Mouse (Mus musculus) MEL (cell line): ENCODE results near the gene Lag3. TPM values are rescaled to one million over a fixed set of nuclear protein-coding genes. Genes with fewer than 3 reads are reported as not detected.
A peak's percentile ranks its signal among the peaks of the same experiment; 100 is the strongest.

Source experiments
- DNase-seq: peaks from one replicate; pipeline ENCODE4 v3.0.0; 2011; ENCODE audit warnings: low read depth, low spot score
- H3K27ac ChIP-seq: 2 replicates; pipeline ENCODE4 v1.5.1; 2012; ENCODE audit warnings: low read depth, mild to moderate bottlenecking, control low read depth, low read length, moderate library complexity; ENCODE audit not compliant: control insufficient read depth
- H3K27me3 ChIP-seq, 2 experiments: fragments of 150-350 bp in 1 of 2; sonication (generic) in 1 of 2; 2 replicates each; pipeline ENCODE4 v1.6.1; 2012; ENCODE audit warnings: low read length in 2 of 2, mild to moderate bottlenecking in 2 of 2, improper control_type of control experiment in 1 of 2, moderate library complexity in 1 of 2; ENCODE audit not compliant: insufficient read depth in 2 of 2, control insufficient read depth in 1 of 2
- H3K36me3 ChIP-seq, 2 experiments: 2 replicates each; pipeline ENCODE4 v1.6.1; 2012 to 2014; ENCODE audit warnings: low read length in 2 of 2, improper control_type of control experiment in 1 of 2, inconsistent platforms in 1 of 2, mild to moderate bottlenecking in 1 of 2; ENCODE audit not compliant: insufficient read depth in 2 of 2, control insufficient read depth in 1 of 2
- H3K4me1 ChIP-seq, 2 experiments: fragments of 150-350 bp in 1 of 2; sonication (generic) in 1 of 2; 2 replicates each; pipeline ENCODE4 v1.6.1; 2012; ENCODE audit warnings: low read length in 2 of 2, improper control_type of control experiment in 1 of 2, mild to moderate bottlenecking in 1 of 2; ENCODE audit not compliant: insufficient read depth in 2 of 2, control insufficient read depth in 1 of 2
- H3K4me3 ChIP-seq, 2 experiments: fragments of 150-350 bp in 1 of 2; sonication (generic) in 1 of 2; 2 replicates each; pipeline ENCODE4 v1.5.1; 2012; ENCODE audit warnings: low read depth in 2 of 2, low read length in 2 of 2, mild to moderate bottlenecking in 2 of 2, moderate library complexity in 2 of 2, control low read depth in 1 of 2, improper control_type of control experiment in 1 of 2; ENCODE audit not compliant: control insufficient read depth in 1 of 2, insufficient read depth in 1 of 2
- H3K79me2 ChIP-seq: 2 replicates; pipeline ENCODE4 v1.6.1; 2012; ENCODE audit warnings: mild to moderate bottlenecking, low read length, moderate library complexity; ENCODE audit not compliant: control insufficient read depth, poor library complexity, insufficient read depth
- H3K9ac ChIP-seq: 2 replicates; pipeline ENCODE4 v1.6.1; 2012; ENCODE audit warnings: low read depth, mild to moderate bottlenecking, control low read depth, low read length, moderate library complexity; ENCODE audit not compliant: control insufficient read depth, poor library complexity, severe bottlenecking
- H3K9me3 ChIP-seq: fragments of 150-350 bp; sonication (generic); replicated peaks from 2 replicates; pipeline ENCODE4 v1.6.1; 2012; ENCODE audit warnings: mild to moderate bottlenecking, low read length, improper control_type of control experiment, moderate library complexity; ENCODE audit not compliant: insufficient read depth
- BHLHE40 ChIP-seq: IDR thresholded peaks from 2 replicates; pipeline ENCODE4 v1.6.1; 2012; ENCODE audit warnings: low read depth, mild to moderate bottlenecking, inconsistent platforms, low read length, improper control_type of control experiment, borderline replicate concordance
- CHD1 ChIP-seq: IDR thresholded peaks from 2 replicates; pipeline ENCODE4 v1.6.1; 2012; ENCODE audit warnings: low read depth, mild to moderate bottlenecking, inconsistent platforms, low read length, improper control_type of control experiment
- CHD2 ChIP-seq: IDR thresholded peaks from 2 replicates; pipeline ENCODE4 v1.6.1; 2011; ENCODE audit warnings: low read length, improper control_type of control experiment
- ELF1 ChIP-seq: IDR thresholded peaks from 2 replicates; pipeline ENCODE4 v1.6.1; 2014; ENCODE audit warnings: low read depth, mild to moderate bottlenecking, inconsistent platforms, low read length, improper control_type of control experiment, moderate library complexity
- GABPA ChIP-seq: IDR thresholded peaks from 2 replicates; pipeline ENCODE4 v1.6.1; 2012; ENCODE audit warnings: low read depth, mild to moderate bottlenecking, inconsistent platforms, low read length, improper control_type of control experiment, moderate library complexity
- GATA1 ChIP-seq: IDR thresholded peaks from 2 replicates; pipeline ENCODE4 v1.6.1; 2011; ENCODE audit warnings: low read depth, low read length, improper control_type of control experiment
- HCFC1 ChIP-seq: IDR thresholded peaks from 2 replicates; pipeline ENCODE4 v1.6.1; 2012; ENCODE audit warnings: low read depth, mild to moderate bottlenecking, inconsistent platforms, low read length, improper control_type of control experiment, moderate library complexity
- MYB ChIP-seq: IDR thresholded peaks from 2 replicates; pipeline ENCODE4 v1.6.1; 2011; ENCODE audit warnings: mild to moderate bottlenecking, low read depth, low read length, improper control_type of control experiment
- POLR2AphosphoS2 ChIP-seq: IDR thresholded peaks from 2 replicates; pipeline ENCODE4 v1.6.1; 2011; ENCODE audit warnings: low read length, improper control_type of control experiment
- POLR2AphosphoS5 ChIP-seq: IDR thresholded peaks from 2 replicates; pipeline ENCODE4 v1.6.1; 2012; ENCODE audit warnings: low read depth, borderline replicate concordance, mild to moderate bottlenecking, inconsistent platforms, low read length, moderate library complexity, mixed read lengths
- RCOR1 ChIP-seq: IDR thresholded peaks from 2 replicates; pipeline ENCODE4 v1.6.1; 2012; ENCODE audit warnings: low read depth, mild to moderate bottlenecking, inconsistent platforms, low read length, improper control_type of control experiment
- SIN3A ChIP-seq: IDR thresholded peaks from 2 replicates; pipeline ENCODE4 v1.6.1; 2012; ENCODE audit warnings: low read length, improper control_type of control experiment, inconsistent platforms
- TAL1 ChIP-seq: IDR thresholded peaks from 2 replicates; pipeline ENCODE4 v1.6.1; 2012; ENCODE audit warnings: mild to moderate bottlenecking, inconsistent platforms, low read length, moderate library complexity, mixed read lengths
- TBP ChIP-seq: IDR thresholded peaks from 2 replicates; pipeline ENCODE4 v1.8.0; 2011; ENCODE audit warnings: low read depth, low read length, improper control_type of control experiment
- TCF12 ChIP-seq: IDR thresholded peaks from 2 replicates; pipeline ENCODE4 v1.6.1; 2014; ENCODE audit warnings: low read depth, mild to moderate bottlenecking, inconsistent platforms, low read length, improper control_type of control experiment, moderate library complexity
- UBTF ChIP-seq: IDR thresholded peaks from 2 replicates; pipeline ENCODE4 v1.6.1; 2012; ENCODE audit warnings: low read depth, mild to moderate bottlenecking, inconsistent platforms, low read length, improper control_type of control experiment, moderate library complexity, borderline replicate concordance; ENCODE audit not compliant: insufficient read depth
- USF2 ChIP-seq, 2 experiments: IDR thresholded peaks; 2 replicates each; pipeline ENCODE4 v1.6.1; 2011 to 2012; ENCODE audit warnings: improper control_type of control experiment in 2 of 2, low read length in 2 of 2, borderline replicate concordance in 1 of 2, inconsistent platforms in 1 of 2, low read depth in 1 of 2, mild to moderate bottlenecking in 1 of 2; ENCODE audit not compliant: insufficient read depth in 1 of 2
- ZC3H11A ChIP-seq: IDR thresholded peaks from 2 replicates; pipeline ENCODE4 v1.6.1; 2012; ENCODE audit warnings: low read depth, mild to moderate bottlenecking, inconsistent platforms, low read length, improper control_type of control experiment
- ZKSCAN1 ChIP-seq: IDR thresholded peaks from 2 replicates; pipeline ENCODE4 v1.6.1; 2012; ENCODE audit warnings: low read depth, mild to moderate bottlenecking, inconsistent platforms, low read length, improper control_type of control experiment, moderate library complexity
- ZMIZ1 ChIP-seq: IDR thresholded peaks from 2 replicates; pipeline ENCODE4 v1.6.1; 2012; ENCODE audit warnings: low read depth, mild to moderate bottlenecking, inconsistent platforms, low read length, improper control_type of control experiment, moderate library complexity
- polyA plus RNA-seq, 2 experiments: library from polyadenylated mRNA; stranded (reverse) in 1 of 2; unstranded in 1 of 2; fragments of >175 nt in 1 of 2; fragments of >200 nt in 1 of 2; gene quantifications; 2 replicates each; pipeline versions ENCODE4 v1.2.1 to v1.2.4; 2012; ENCODE audit warnings: low replicate concordance in 2 of 2, low read depth in 1 of 2; ENCODE audit not compliant: insufficient read length in 2 of 2, insufficient read depth in 1 of 2, missing spikeins in 1 of 2
- total RNA-seq: library from RNA; depleted of rRNA; stranded (reverse); fragments of 300-350 nt; gene quantifications from 2 replicates; pipeline ENCODE4 v1.2.3, GENCODE M21; 2012

Gene Lag3
- total and polyA plus RNA-seq, 3 experiments, result 0.35 to 1.3 TPM; not detected in 1

DNA sequence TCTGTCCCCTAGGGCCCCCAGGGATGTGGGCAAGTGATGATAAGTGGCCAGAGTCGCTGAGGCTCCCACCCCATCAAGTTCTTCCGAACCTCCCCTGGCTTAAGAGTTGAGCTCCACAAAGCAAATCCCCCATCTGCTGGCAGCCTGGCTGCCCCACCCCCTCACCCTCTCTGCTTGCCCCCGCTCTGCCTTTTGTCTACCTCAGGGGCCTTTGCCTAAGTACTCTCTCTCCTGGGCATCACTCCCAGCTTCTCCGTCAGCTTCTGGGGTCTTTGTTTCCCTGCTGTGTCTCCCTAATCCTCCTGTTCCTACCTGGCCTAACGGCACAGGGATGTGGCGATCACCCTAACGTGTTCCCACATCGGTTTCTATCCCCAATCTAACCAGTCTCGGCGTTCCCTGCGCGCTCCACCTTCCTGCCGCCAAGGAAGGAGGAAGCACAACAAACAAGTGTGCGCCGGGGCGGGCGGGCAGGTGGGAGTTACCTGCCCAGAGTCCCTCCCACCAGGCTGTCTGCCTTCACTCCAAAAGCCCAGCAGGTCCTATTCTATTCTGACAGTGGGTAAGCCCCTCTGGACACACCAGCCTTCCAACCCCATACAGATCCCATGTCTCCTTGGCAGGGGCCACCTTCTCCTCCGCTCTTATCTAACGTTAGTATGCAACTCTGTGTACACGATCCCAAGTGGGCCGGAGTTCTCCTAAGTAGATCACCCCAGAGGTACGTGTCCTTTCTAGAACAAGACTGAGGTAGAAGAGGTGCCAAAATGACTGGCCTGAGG, 3.8 kb upstream of the Lag3 start:
- Histone ChIP-seq H3K9ac (no peak overlapping the region), H3K9me3 (no peaks in the 10 kb centered on the region), H3K27me3 (no peaks in the 10 kb centered on the region), H3K4me1 (peaks cover 20 to 46% of the 10 kb centered on the region in 2 experiments), H3K27ac (peak overlapping the region; percentile 56; the same call in 1 of the 2 replicates), H3K79me2 (peaks cover 6% of the 10 kb centered on the region; the same call in 1 of the 2 replicates), H3K36me3 (peaks cover 0 to 34% of the 10 kb centered on the region in 2 experiments; a peak in 2 of 4 replicates), H3K4me3 (no peak overlapping the region)
- no peak for DNase-seq
- no peak for TF ChIP-seq ZMIZ1
- TF ChIP-seq GABPA, result no peak
- TF ChIP-seq UBTF, result no peak
- no peak for TF ChIP-seq POLR2AphosphoS2
- TF ChIP-seq RCOR1, result no peak
- no peak for TF ChIP-seq BHLHE40
- TF ChIP-seq HCFC1, result no peak
- no peak for TF ChIP-seq SIN3A

DNA sequence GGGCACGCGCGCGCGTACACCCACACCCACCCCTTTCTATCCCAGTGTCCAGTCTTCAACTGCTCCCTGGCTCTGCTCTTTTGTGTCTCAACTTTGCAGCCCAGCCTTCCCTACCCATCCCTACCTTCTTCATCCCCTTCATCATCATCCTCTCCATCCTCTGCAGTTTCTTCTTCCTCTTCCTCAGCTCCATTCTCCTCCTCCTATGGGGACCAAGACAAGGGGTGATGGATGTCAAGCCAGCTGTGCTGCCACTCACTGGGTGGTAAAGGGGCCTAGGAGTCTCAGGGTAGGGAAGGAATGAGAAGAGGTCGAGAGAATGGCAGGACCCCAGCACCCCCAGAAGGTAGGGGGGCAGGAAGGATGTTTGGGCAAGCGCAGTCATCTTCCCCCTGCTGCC, 3.0 kb upstream of the Lag3 start:
- Histone ChIP-seq H3K4me3 (no peak overlapping the region), H3K9ac (no peak overlapping the region), H3K27ac (no peak overlapping the region), H3K79me2 (peaks cover 6% of the 10 kb centered on the region; the same call in 1 of the 2 replicates), H3K36me3 (peaks cover 0 to 28% of the 10 kb centered on the region in 2 experiments; a peak in 2 of 4 replicates), H3K27me3 (no peaks in the 10 kb centered on the region), H3K4me1 (peaks cover 20 to 37% of the 10 kb centered on the region in 2 experiments)
- DNase-seq, result no peak
- no peak for TF ChIP-seq GATA1
- no peak for TF ChIP-seq BHLHE40
- TF ChIP-seq, all 39 proteins: peak for 0
- no peaks in the 10 kb centered on the region for H3K9me3 ChIP-seq

DNA sequence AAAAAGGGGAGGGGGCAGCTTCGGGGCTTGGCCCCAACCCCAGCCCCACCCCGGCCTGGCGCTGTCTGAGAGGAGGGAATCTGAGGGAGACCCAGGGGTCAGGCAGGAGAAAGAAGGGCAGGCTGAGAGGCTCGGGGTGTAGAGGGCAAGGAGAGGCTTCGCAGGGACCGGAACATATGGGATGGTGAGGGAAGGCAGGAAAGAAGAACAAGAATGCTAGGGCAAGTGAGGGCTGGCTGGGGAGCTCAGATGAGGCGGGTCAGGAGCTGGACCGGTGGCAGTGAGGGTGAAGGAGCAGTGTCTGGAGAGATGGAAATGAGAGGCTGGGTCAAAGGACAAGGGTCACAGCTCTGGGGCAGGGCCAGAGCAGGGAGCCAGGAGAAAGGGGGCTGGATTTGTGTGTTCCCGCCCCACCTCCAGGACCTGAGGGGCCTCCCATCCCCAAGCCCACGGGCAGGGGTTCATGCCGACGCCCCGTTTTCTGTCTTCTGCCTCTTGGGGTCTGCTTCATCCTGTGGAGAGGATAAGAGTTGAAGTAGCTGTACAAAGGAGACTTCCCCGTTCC, 2.3 kb upstream of the Lag3 start:
- Histone ChIP-seq H3K27me3 (no peaks in the 10 kb centered on the region), H3K79me2 (peaks cover 6% of the 10 kb centered on the region; the same call in 1 of the 2 replicates), H3K9me3 (no peaks in the 10 kb centered on the region), H3K4me3 (no peak overlapping the region), H3K4me1 (peaks cover 15 to 33% of the 10 kb centered on the region in 2 experiments), H3K27ac (no peak overlapping the region), H3K9ac (no peak overlapping the region), H3K36me3 (peaks cover 0 to 23% of the 10 kb centered on the region in 2 experiments; a peak in 2 of 4 replicates)
- no peak for TF ChIP-seq ZKSCAN1
- TF ChIP-seq CHD2, result no peak
- no peak for TF ChIP-seq ELF1
- TF ChIP-seq MYB, result no peak
- TF ChIP-seq POLR2AphosphoS5, result no peak
- TF ChIP-seq TAL1, result no peak
- no peak for TF ChIP-seq TBP
- TF ChIP-seq ZMIZ1, result no peak; the same call in 1 of the 2 replicates
- TF ChIP-seq USF2 (IDR thresholded peaks at IDR 0.05; ENCODE audit: borderline replicate concordance in 1 of 2, insufficient read depth in 1 of 2, low read depth in 1 of 2, low read length in 2 of 2), result no peak
- TF ChIP-seq TCF12, result no peak
- TF ChIP-seq UBTF, result no peak
- TF ChIP-seq CHD1, result no peak
- TF ChIP-seq ZC3H11A, result no peak
- no peak for TF ChIP-seq HCFC1
- no peak for DNase-seq
